Mouse (Mus musculus) cerebellum, adult 11 months (tissue): ENCODE measurements around the gene Pla2g2d.
A peak's percentile ranks its signal among the peaks of the same experiment; 100 is the strongest.
"Not testable (repeated sequence)": the region's sequence is repeated elsewhere in the genome, so short reads cannot be mapped to it uniquely, and the experiment has no call there.

Experiments
- DNase-seq: peaks from one replicate; pipeline ENCODE4 v3.0.0; 2022

Gene Pla2g2d

DNA sequence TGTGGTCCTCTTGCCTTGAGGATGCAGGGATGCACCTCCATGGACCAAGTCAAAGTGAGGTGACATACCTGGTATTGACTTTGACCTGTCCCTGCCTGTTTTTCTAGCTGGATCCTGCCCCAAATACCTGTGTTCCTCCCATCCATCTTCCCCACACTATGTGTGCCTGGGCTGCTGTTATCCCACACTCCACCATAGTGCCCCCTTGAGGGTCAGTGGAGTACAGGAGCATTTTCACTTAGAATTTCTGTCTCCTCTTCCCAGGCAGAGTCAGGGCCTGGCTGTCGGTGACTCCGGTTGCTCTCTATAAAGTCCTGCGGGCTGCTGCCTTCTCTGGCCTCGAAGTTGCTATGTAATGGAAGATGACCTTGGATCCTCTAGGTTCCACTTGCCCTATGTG is 10.2 kb downstream of the Pla2g2d start:
- DNase-seq = no peak

DNA sequence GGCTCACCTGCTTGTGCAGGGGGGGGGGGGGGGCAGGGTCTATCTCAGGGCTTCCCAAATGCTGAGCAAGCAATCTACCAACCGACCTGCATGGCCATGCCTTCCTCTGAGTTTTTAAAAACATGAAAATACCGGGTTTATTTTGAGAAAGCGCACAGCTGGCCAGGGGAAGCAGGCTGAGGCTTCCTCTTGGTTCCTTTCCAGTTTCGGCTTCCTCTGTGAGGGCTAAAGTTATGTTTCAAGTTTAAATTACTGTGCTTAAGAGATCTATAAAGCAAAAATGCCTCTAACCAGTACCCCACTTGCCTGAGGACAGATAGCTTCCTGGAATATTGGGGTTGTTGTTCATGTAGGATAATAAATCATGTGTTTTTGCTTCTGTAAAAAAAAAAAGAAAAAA is 10.6 kb downstream of the Pla2g2d start:
- DNase-seq = no peak

DNA sequence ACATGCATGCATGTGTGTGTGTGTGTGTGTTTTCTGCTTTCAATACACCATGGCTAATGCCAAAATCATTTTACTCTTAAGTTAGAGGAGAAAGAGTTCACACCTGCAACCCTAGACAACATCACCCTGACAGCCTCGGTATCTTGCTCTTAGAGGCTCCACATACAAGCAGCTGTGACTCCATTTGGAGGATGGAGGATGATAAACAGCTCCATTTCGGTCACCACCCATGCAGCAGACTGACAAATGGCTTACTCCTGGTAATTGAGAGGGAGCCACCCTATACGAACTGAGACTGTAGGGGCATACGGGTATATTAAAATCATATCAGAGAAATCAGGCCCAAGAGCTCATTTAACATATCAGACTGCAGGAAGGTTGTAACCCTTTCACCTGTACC is 12.8 kb downstream of the Pla2g2d start:
- no peak for DNase-seq

DNA sequence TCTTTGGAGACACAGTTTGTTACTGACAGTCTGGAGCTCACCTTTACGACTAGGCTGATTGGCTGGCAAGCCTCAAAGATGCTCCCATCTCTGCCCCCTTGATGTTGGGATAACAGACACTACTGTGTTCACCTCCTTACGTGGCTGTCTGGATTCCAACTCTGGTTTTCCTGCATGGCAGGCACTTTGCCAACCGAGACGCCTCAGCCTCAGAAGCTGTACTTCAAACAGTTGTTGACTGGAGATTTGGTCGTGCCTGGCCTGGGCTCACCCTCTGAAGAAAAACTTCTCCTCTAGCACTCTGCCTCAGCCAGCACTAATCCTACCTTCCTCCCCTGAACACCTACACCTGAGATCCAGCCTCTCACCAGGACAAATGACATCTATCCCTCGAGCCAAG is 15.9 kb downstream of the Pla2g2d start:
- no peak for DNase-seq

DNA sequence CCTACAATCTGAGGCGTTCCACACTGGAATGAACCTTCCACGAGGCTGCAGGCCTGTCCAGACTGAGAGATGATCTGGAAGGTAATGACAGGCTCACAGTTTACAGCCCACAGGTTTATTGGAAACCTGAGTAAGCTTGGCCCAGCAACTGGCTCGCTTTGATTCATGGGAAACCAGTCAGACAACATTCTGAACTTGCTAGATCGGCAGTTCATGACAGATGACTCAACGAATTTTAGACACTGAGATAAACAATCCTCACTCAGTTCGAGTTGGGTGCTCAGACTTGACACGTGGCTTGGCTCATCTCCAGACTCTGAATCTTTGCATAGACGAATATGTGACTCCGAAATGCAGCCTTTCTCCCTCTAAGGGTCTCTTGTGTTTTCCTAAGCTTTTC is 17.1 kb downstream of the Pla2g2d start:
- DNase-seq = no peak

DNA sequence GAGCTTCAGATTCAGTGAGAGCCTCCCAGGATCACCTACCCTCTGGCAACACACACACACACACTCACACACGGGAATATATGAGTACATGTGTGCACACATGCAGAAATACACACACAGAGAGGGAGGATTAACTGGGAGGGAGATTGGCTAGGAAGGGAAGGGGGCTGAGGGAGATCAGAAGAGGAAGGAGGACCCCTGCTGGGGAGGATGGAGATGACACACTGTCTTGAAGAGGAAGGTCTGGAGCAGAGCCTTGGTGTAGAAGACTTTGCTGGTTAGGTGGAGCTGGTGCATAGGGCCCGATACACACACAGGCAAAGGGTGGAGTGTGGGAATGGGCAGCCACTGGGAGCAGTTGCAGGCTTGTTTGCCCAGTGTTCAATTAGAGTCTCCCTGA is 17.7 kb downstream of the Pla2g2d start:
- DNase-seq = peak; percentile 16

DNA sequence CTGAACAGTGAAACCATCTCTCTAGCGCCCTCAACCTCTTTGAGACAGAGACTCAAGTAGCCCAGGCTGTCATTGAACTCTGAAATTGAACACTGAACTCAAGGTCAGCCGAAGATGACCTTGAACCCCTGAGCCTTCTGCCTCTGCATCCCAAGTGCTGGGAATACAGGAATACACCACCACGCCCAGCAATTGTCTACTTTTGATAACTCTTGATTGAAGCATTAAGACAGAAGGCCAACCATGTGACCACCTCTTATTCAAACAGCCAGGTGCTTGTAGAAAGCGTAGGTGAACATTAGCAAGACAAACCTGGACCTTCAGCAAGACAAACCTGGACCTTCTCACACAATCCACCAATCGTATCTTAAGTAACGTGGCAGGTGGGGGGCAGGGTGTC is 18.8 kb downstream of the Pla2g2d start:
- DNase-seq = no peak

DNA sequence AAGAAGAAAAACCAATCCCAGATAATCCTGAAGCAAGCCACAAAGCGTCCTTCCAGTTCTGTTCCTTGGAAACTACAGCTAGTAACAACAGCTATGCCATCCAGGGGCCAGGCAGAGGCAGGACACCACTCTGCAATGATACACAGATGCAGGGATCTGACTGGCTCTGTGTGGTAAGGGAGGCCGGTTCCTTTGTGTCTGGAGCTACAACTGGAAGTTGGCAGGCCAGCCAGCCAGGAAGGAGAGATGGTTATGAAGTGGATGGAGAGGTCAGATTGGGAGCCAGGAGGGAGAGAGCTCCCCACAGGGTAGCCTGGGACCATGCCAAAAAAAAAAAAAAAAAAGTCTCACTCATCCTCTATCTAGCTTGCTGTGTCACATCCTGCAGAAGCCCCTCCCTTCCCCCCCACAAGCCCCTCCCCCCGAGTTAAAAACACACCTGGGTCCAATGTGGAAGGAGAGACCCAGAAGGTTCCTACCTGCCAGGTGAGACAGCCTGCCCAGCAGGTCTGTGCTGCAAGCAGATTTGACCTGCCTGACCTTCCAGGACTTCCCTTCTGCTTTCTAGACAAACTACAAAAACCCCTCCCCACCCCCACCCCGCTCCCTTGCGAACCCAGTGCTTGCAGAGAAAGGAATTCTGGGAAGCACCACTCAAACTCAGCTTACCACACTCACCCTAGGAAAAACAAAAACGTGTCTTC is 21.1 kb downstream of the Pla2g2d start:
- no peak for DNase-seq

DNA sequence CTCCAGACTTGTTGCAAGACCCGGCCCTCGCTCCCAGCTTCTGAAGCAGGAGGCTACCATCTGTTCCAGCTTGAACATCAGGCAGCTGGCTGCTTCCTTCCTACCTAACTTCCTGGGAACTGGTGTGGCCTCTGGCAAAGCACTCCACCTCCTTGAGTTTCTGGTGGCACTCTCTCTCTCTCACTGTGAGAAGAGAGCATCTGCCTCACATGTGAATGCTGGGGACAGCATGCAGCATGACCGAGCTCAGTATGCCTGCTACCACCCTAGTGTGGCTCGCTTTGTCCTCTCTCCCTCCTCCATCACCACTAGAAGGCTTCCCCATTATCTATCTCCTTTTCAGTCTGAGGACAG is 21.7 kb downstream of the Pla2g2d start:
- DNase-seq = no peak

DNA sequence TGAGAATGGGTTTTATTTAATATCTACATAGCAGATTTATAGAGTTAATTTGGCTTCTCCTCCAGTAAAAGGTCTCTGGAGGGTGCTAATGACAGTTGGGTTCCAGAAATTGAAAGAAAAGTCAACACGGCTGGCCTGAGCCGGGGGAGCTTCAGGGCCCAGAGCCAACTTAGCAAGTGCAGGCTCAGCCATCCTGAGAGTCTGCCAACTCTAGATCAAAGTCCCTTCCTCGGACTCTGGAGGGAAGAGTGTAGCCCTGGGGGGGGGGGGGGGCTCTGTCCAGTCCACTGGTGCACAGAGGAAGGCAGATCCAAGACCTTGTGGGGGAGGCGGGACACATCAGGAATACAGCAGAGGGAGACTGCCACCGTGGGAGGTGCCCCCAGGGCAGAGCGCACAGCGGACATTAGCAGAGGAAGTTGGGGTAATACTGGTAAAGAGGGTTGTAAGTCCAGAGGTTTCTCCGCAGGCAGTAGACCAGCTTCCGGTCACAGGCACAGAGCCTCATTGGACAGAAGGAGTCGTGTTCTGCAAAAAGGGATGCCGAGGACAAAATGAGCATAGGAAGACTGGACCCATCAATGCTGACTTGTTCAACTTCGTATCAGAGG is 24.7 kb downstream of the Pla2g2d start:
- DNase-seq = no peak

DNA sequence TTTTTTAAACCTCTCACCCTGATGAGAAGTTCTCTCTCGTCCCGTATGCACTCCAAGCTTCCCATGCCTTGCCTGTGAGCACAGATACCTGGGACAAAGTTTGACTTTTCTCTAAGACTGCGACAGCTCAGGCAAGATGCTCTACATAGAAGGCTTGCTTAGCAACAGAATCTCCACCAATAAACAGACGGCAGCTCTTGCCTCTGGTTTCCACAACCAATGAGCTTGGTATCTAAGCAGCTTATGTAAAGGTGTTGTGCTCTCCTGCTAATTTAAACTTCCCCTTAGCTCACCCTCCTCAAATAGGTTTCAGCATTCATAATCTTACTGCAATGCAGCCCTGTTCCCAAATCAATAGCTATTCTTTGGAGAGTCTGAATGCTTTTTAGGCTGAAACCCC is 26.1 kb downstream of the Pla2g2d start:
- DNase-seq = no peak

DNA sequence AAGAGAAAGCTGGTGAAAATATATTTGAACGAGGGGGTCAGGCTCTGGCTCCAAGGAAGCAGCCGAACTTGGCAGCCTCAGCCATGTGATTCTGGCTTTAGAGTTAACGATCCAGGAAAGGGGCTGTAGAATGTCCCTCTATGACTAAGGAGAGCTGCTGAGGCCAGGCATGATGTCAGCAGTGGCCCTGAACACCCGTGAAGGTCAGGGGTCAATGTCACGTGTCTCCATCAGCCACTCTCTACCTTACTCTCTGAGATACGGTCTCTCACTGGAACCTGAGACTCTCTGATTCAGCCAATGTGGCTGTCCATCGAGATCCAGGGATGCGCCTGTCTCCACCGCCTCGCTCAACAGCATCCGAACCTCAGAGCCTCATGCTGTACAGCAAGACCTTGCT is 27.4 kb downstream of the Pla2g2d start:
- DNase-seq = no peak

DNA sequence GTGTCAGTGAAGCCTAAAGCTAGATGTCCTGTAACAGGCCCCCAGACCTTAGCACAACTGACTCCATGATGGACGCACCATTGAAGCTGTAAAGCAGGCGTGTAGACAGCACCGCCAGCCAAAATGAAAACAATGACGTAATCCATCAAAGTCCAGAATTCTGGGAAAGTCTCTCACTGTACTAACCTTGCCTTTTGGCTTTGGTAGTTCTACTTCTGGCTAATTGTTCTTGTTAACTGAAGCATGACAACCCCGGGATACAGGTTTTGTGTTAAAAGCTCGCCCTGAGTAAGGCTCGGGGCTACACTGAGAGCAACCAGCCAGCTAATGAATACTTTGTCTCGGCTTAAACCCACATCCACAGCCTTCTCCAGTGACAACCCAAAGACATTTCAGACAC is 29.7 kb downstream of the Pla2g2d start:
- DNase-seq = no peak

DNA sequence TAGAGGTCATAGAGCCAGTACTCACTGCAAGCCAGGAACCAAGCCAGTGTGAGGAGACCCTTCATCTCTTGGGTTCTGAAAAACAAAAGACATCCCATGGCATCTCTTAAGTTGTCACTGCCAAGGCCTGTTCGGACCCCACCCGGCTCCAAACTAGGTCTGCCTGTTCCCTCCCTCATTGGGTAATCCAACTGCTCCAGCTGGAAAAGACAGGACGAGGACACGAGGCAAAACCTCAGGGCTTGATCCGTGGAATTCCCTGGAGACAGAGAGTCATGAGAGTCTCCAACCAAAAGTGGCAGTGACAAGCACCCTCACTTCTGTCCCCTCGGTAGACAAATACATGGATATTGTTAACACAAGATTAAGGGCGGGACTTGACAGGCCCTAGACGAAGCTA is 30.6 kb downstream of the Pla2g2d start:
- DNase-seq = no peak

DNA sequence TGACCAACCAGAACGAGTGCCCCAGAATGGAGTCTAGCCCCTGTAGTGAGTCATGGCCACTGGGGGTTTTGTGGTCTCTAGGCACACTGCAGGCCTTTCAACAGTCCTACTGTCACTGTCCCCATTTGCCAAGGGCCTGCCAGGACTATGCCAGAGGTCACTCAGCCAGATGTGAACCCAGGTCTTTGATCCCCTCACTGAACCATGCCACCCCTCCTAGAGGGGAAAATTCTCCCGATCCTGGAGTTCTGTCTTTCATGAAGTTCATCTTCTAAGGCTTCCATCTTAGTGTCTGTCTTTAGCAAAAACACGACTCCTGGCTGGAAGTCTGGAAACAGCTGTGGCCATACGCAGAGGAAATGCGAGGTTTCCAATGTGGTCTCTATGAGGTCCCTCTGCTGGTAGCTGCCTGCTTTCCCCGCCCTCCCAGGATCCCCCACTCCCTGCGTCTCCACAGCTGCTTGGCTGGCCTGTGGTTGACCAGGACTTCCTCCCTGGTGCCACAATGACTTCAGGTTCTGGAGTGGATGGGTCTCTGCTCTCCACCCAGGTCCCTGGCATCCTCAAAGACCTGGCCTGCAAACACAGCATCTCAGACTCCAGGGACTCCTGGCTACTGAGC is 31.5 kb downstream of the Pla2g2d start:
- DNase-seq = no peak

DNA sequence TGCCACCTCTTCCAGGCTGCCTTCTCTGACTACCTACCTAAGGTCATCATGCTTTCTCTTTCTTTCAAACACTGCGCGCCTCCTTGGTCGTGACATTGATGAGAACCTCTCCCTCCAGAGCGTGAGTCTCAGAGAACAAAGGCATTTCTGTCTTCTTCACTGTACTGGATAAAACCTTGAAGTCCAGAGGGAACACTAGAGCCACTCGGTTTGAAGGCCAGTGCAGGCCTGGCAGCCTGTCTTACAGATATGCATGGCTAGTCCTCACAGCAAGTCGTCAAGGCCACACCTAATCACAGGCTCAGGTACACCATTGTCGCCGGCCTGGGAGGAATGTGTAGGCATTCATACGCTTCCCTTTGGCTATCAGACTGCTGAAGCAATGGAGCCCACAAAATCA is 40.6 kb downstream of the Pla2g2d start:
- no peak for DNase-seq

DNA sequence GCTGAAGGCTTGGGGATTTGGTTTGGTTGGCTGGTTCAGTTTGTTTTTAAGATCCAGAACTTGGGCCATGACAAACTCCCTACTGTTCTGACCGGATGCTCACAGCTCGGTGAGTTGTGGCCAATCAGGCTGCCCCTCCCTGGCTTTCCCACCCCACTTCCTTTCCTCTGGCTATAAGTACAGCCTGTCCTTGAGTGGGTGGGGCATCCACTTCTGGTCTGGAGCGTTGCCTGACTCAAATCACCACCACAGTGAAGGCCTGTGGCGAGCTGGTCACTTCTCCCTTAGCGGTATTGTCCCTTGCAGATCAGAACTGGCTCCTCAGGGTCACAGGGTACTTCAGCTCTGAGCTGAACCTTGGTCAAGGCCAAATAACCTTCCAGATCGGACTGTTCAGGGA is 42.2 kb downstream of the Pla2g2d start:
- no peak for DNase-seq

DNA sequence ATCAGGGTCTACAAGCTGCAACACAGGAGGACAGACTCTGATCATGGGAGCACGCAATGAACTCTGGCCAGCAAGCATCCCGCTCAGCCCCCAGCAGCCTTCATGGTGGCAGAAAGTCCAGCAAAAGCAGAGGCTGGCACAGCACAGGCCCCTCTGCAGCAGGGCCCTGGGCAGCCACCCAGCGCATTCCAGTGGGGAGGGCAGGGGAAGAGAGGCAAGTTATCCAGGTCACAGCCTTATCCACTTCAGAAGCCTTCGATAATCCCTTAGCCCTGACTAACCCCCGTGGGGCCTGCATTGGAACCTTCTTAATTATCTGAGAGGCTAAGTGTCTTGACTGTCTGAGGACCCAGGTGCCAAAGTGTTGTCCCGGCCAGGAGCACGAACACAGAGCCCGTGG is 43.6 kb downstream of the Pla2g2d start:
- no peak for DNase-seq

DNA sequence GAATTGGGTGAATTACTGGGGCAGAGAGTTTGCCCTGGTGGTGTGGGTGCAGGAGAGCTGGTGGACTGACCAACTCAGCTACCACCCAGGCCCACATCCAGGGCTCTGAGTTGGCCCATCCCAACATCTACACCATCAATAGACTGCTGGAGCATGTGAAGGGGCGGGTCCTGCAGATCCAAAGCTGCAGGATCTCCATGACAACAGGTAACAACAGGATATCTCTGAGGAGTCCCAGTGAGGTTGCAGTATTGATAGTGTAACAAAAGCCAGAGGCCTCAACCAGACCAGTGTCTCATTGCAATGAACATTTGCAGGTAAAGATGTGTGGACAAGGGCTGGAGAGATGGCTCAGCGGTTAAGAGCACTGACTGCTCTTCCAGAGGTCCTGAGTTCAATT is 45.5 kb downstream of the Pla2g2d start:
- DNase-seq = no peak

DNA sequence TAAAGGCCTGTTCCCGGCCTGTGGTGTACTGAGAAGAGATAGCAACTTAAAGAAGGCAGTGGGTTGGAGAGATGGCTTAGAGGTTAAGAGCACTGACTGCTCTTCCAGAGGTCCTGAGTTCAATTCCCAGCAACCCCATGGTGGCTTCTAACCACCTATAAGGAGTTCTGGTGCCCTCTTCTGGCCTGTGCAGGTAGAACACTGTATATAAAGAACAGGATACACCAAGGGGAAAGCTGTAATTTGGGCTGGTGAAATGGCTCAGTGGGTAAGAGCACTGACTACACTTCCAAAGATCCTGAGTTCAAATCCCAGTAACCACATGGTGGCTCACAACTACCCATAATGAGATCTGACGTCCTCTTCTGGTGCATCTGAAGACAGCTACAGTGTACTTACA is 48.6 kb downstream of the Pla2g2d start:
- not testable (repeated sequence) for DNase-seq

DNA sequence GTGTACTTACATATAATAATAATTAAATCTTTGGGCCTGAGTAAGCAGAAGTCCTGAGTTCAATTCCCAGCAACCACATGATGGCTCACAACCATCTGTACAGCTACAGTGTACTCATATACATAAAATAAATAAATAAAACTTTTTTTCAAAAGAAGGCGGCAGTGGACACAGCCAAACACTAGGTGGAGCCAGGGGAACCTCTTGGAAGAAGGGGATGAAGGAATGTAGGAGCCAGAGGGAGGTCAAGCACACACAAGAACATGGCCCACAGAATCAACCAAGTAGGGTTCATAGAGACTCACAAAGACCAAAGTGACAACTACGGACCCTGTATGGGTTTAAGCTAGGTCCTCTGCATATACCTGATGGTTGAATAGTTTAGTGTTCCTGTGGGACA is 49.1 kb downstream of the Pla2g2d start:
- DNase-seq = no peak

DNA sequence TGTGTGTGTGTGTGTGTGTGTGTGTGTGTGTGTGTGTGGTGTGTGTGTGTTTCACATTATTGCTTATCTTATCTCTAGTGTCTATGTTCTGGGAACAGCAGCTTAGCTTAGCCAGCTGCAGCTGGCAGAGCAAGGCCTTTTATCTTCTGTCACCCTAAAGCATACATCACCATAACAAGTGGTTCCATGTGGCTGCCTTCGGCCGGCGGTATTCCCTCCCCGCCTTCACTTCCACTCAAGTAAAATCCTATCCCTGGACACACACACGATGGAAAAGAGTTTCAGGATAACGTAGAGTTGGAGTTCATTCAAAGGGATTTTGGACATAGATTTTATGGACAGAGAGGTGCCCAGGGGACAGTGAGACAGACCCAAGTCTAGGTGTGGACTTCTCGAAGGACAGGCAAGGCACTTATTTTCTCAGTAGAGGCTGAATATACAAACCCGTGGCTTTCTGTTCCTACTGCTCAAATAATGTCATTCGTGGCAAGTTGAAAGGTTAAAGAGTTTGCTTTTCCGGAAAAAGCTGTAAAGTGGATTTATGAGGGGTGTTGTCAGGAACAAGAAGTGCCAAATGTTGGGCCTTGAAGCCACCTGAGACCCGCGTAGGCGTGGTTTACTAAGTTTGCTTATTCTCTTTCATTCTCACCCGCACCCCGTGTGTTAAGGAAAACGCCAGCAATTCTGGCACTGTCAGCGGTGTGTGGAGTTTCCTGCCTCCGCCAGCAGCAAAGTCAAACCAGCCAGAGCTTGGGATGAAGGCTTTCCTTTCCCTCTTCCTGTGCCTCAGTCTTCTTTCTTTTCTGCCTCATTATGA is 50.4 kb downstream of the Pla2g2d start:
- DNase-seq = no peak

DNA sequence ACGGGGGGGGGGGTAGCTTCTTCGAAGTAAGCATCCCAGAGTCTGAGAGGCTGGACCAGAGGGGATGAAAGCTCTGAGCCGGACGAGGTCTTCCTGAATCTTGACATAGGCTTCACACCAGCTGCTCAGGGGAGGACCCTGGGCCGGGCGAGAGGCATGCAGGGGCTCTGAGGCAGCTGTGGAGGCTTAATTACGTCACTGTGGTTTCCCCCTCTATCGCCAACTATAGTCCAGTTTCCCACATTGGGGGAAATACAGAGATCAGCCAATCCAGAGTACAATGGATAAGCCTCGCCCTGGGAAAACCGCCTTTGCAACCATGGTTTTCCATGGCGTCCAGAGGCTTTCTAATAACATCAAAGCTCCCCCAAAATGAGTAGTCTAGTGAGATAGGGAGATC is 51.6 kb downstream of the Pla2g2d start:
- no peak for DNase-seq
